Mouse (Mus musculus): Measurements from ENCODE around the gene Anks1. TPM values are rescaled to one million over a fixed set of nuclear protein-coding genes. Genes with fewer than 3 reads are reported as not detected.

Anks1 gene
- 86.0 and 91.5 TPM in 2 replicates for polyA plus RNA-seq (2016; fragmentation: Nextera tagmentation; extraction: Ambion mirVana)

- Histone ChIP-seq H3K4me1 (peaks cover 30% of the 10 kb centered on the region), H3K9me3 (replicated peaks) (no peaks in the 10 kb centered on the region), H3K27ac (peak within 1 kb of the TSS; percentile 86), H3K27me3 (no peaks in the 10 kb centered on the region), H3K36me3 (peaks cover 18% of the 10 kb centered on the region), H3K4me3 (peak within 1 kb of the TSS; percentile 93), H3K4me2 (replicated peaks) (peak within 1 kb of the TSS; percentile 91), H3K9ac (peak within 1 kb of the TSS; percentile 91)
- peak; percentile 81 for ATAC-seq (ENCODE audit: low FRiP score)
- WGBS, result under 1% methylated on average over 55 of the region's 78 CpGs
These were observed at the start of gene Anks1 for GRCm38 (mm10) chr17:27908888-27909621. TSS of gene Anks1 (plus strand) at chr17:27909306.

- Histone ChIP-seq H3K27ac (no peak overlapping the region), H3K4me2 (replicated peaks) (no peak overlapping the region), H3K36me3 (no peaks in the 10 kb centered on the region), H3K9ac (no peak overlapping the region), H3K9me3 (replicated peaks) (no peaks in the 10 kb centered on the region), H3K27me3 (no peaks in the 10 kb centered on the region), H3K4me1 (0 out of 2 replicates have a peak, but pooled peaks cover 2% of the 10 kb centered on the region), H3K4me3 (no peak overlapping the region)
- no peak for ATAC-seq (ENCODE audit: low FRiP score)
- 88% methylated on average over 2 of the region's 2 CpGs for WGBS
These were observed 43.6 kb upstream of the Anks1 start for GRCm38 (mm10) chr17:27865461-27865860.

GRCm38 (mm10) chr17:27866737-27867136 is 42.4 kb upstream of the Anks1 start:
- ATAC-seq (ENCODE audit: low FRiP score), result no peak
- WGBS, result 90% methylated on average over 4 of the region's 4 CpGs
- no peaks in the 10 kb centered on the region for H3K9me3 ChIP-seq (replicated peaks)

GRCm38 (mm10) chr17:27871851-27872250 is 37.3 kb upstream of the Anks1 start:
- Histone ChIP-seq H3K4me2 (replicated peaks) (no peak overlapping the region), H3K9ac (no peak overlapping the region), H3K27me3 (no peaks in the 10 kb centered on the region), H3K36me3 (no peaks in the 10 kb centered on the region), H3K4me3 (no peak overlapping the region), H3K9me3 (replicated peaks) (no peaks in the 10 kb centered on the region), H3K4me1 (no peaks in the 10 kb centered on the region), H3K27ac (no peak overlapping the region)
- WGBS, result 89% methylated on average over 3 of the region's 3 CpGs
- ATAC-seq (ENCODE audit: low FRiP score), result no peak

More at GRCm38 (mm10) chr17:27866737-27867136, 42.4 kb upstream of the Anks1 start:
- H3K4me3 ChIP-seq, result no peak overlapping the region
- no peak overlapping the region for H3K4me2 ChIP-seq (replicated peaks)
- H3K27ac ChIP-seq, result no peak overlapping the region
- no peaks in the 10 kb centered on the region for H3K27me3 ChIP-seq
- no peak overlapping the region for H3K9ac ChIP-seq
- no peaks in the 10 kb centered on the region for H3K4me1 ChIP-seq
- no peaks in the 10 kb centered on the region for H3K36me3 ChIP-seq

GRCm38 (mm10) chr17:27873583-27873982 is 35.5 kb upstream of the Anks1 start:
- no peaks in the 10 kb centered on the region for H3K9me3 ChIP-seq (replicated peaks)
- 81% methylated on average over 3 of the region's 3 CpGs for WGBS
- no peak overlapping the region for H3K4me3 ChIP-seq
- no peak overlapping the region for H3K9ac ChIP-seq
- no peak overlapping the region for H3K4me2 ChIP-seq (replicated peaks)
- H3K4me1 ChIP-seq, result no peaks in the 10 kb centered on the region
- peaks cover 3% of the 10 kb centered on the region; the same call in 1 of the 2 replicates for H3K36me3 ChIP-seq
- no peaks in the 10 kb centered on the region for H3K27me3 ChIP-seq
- ATAC-seq (ENCODE audit: low FRiP score), result no peak
- no peak overlapping the region for H3K27ac ChIP-seq

GRCm38 (mm10) chr17:27874510-27874909 is 34.6 kb upstream of the Anks1 start:
- H3K9me3 ChIP-seq (replicated peaks), result no peaks in the 10 kb centered on the region
- H3K36me3 ChIP-seq, result peaks cover 11% of the 10 kb centered on the region; the same call in 1 of the 2 replicates
- no peaks in the 10 kb centered on the region for H3K27me3 ChIP-seq
- no peak overlapping the region for H3K4me3 ChIP-seq
- ATAC-seq (ENCODE audit: low FRiP score), result no peak
- WGBS, result 80% methylated on average over 5 of the region's 5 CpGs
- no peak overlapping the region for H3K9ac ChIP-seq
- H3K4me2 ChIP-seq (replicated peaks), result no peak overlapping the region
- no peak overlapping the region for H3K27ac ChIP-seq
- H3K4me1 ChIP-seq, result no peaks in the 10 kb centered on the region

GRCm38 (mm10) chr17:27881518-27881917 is 27.6 kb upstream of the Anks1 start:
- no peak overlapping the region for H3K9ac ChIP-seq
- ATAC-seq (ENCODE audit: low FRiP score), result no peak
- no peak overlapping the region for H3K4me3 ChIP-seq
- H3K27ac ChIP-seq, result no peak overlapping the region
- H3K36me3 ChIP-seq, result peaks cover 63% of the 10 kb centered on the region
- H3K4me2 ChIP-seq (replicated peaks), result no peak overlapping the region
- H3K4me1 ChIP-seq, result no peaks in the 10 kb centered on the region
- no peaks in the 10 kb centered on the region for H3K27me3 ChIP-seq
- no peaks in the 10 kb centered on the region for H3K9me3 ChIP-seq (replicated peaks)
- WGBS, result 65% methylated on average over 11 of the region's 11 CpGs

- no peak overlapping the region for H3K9ac ChIP-seq
- no peaks in the 10 kb centered on the region for H3K4me1 ChIP-seq
- no peak overlapping the region for H3K27ac ChIP-seq
- no peak overlapping the region for H3K4me2 ChIP-seq (replicated peaks)
- no peak overlapping the region for H3K4me3 ChIP-seq
- no peaks in the 10 kb centered on the region for H3K9me3 ChIP-seq (replicated peaks)
- WGBS, result 89% methylated on average over 8 of the region's 8 CpGs
- H3K27me3 ChIP-seq, result no peaks in the 10 kb centered on the region
- H3K36me3 ChIP-seq, result peaks cover 74% of the 10 kb centered on the region
- ATAC-seq (ENCODE audit: low FRiP score), result no peak
These were observed 26.0 kb upstream of the Anks1 start for GRCm38 (mm10) chr17:27883129-27883528.

GRCm38 (mm10) chr17:27883994-27884393 is 25.1 kb upstream of the Anks1 start:
- Histone ChIP-seq H3K4me2 (replicated peaks) (no peak overlapping the region), H3K4me1 (no peaks in the 10 kb centered on the region), H3K27ac (no peak overlapping the region), H3K9me3 (replicated peaks) (no peaks in the 10 kb centered on the region), H3K36me3 (peaks cover 67% of the 10 kb centered on the region), H3K4me3 (no peak overlapping the region), H3K27me3 (no peaks in the 10 kb centered on the region), H3K9ac (no peak overlapping the region)
- no peak for ATAC-seq (ENCODE audit: low FRiP score)
- 91% methylated on average over 6 of the region's 6 CpGs for WGBS

GRCm38 (mm10) chr17:27886499-27887210 is 22.5 kb upstream of the Anks1 start:
- no peaks in the 10 kb centered on the region for H3K4me1 ChIP-seq
- no peak overlapping the region for H3K4me3 ChIP-seq
- H3K36me3 ChIP-seq, result peaks cover 62% of the 10 kb centered on the region
- H3K9me3 ChIP-seq (replicated peaks), result no peaks in the 10 kb centered on the region
- WGBS, result 86% methylated on average over 19 of the region's 19 CpGs
- no peak for ATAC-seq (ENCODE audit: low FRiP score)
- H3K27me3 ChIP-seq, result no peaks in the 10 kb centered on the region
- H3K9ac ChIP-seq, result no peak overlapping the region
- no peak overlapping the region for H3K4me2 ChIP-seq (replicated peaks)
- H3K27ac ChIP-seq, result no peak overlapping the region

GRCm38 (mm10) chr17:27907512-27908205 is 1.4 kb upstream of the Anks1 start:
- 0 out of 2 replicates have a peak, but pooled peaks have one; percentile 45 for ATAC-seq (ENCODE audit: low FRiP score)
- H3K9me3 ChIP-seq (replicated peaks), result no peaks in the 10 kb centered on the region
- H3K4me1 ChIP-seq, result peaks cover 30% of the 10 kb centered on the region
- H3K9ac ChIP-seq, result peak overlapping the region; percentile 91
- peaks cover 22% of the 10 kb centered on the region for H3K36me3 ChIP-seq
- H3K27ac ChIP-seq, result peak overlapping the region; percentile 57
- no peaks in the 10 kb centered on the region for H3K27me3 ChIP-seq
- H3K4me2 ChIP-seq (replicated peaks), result peak overlapping the region; percentile 91
- under 1% methylated on average over 45 of the region's 45 CpGs for WGBS
- peak overlapping the region; percentile 93 for H3K4me3 ChIP-seq

- Histone ChIP-seq H3K36me3 (peaks cover 18% of the 10 kb centered on the region), H3K9ac (peak overlapping the region; percentile 91), H3K4me3 (peak overlapping the region; percentile 93), H3K27ac (peak overlapping the region; percentile 86), H3K27me3 (no peaks in the 10 kb centered on the region), H3K9me3 (replicated peaks) (no peaks in the 10 kb centered on the region), H3K4me1 (peaks cover 30% of the 10 kb centered on the region), H3K4me2 (replicated peaks) (peak overlapping the region; percentile 91)
- ATAC-seq (ENCODE audit: low FRiP score), result no peak
- under 1% methylated on average over 12 of the region's 12 CpGs for WGBS
These were observed 759 bp upstream of the Anks1 start for GRCm38 (mm10) chr17:27908206-27908887.

All from hindbrain, embryonic 12.5 days (tissue).